Mouse (Mus musculus) embryonic facial prominence, embryonic 13.5 days (tissue): ENCODE data around the gene Adgrb3. TPM values are rescaled to one million over a fixed set of nuclear protein-coding genes. Genes with fewer than 3 reads are reported as not detected.
A peak's percentile ranks its signal among the peaks of the same experiment; 100 is the strongest.

ENCODE experiments used
- ATAC-seq: fragments of 200-750 bp; cut with Nextera tagmentation; 2 replicates; pipeline ENCODE4 v1.8.0; 2017; ENCODE audit warnings: low read depth; ENCODE audit not compliant: insufficient number of reproducible peaks, insufficient read depth, low FRiP score, low TSS enrichment
- H3K27ac ChIP-seq: fragments of 300-500 bp; sonication (generic); 2 replicates; pipeline ENCODE4 v1.5.1; 2015; ENCODE audit warnings: moderate library complexity, mild to moderate bottlenecking, inconsistent platforms
- H3K27me3 ChIP-seq: fragments of 300-500 bp; sonication (generic); 2 replicates; pipeline ENCODE4 v1.6.1; 2015; ENCODE audit warnings: mild to moderate bottlenecking, inconsistent platforms
- H3K36me3 ChIP-seq: fragments of 300-500 bp; sonication (generic); 2 replicates; pipeline ENCODE4 v1.6.1; 2015; ENCODE audit warnings: mild to moderate bottlenecking, inconsistent platforms
- H3K4me1 ChIP-seq: fragments of 300-500 bp; sonication (generic); 2 replicates; pipeline ENCODE4 v1.6.1; 2015; ENCODE audit warnings: inconsistent platforms
- H3K4me2 ChIP-seq: fragments of 300-500 bp; sonication (generic); 2 replicates; pipeline ENCODE4 v1.6.1; 2015; ENCODE audit warnings: moderate library complexity, mild to moderate bottlenecking, inconsistent platforms
- H3K4me3 ChIP-seq: fragments of 300-500 bp; sonication (generic); 2 replicates; pipeline ENCODE4 v1.5.1; 2015; ENCODE audit warnings: mild to moderate bottlenecking, inconsistent platforms
- H3K9ac ChIP-seq: fragments of 300-500 bp; sonication (generic); 2 replicates; pipeline ENCODE4 v1.6.1; 2015; ENCODE audit warnings: mild to moderate bottlenecking, inconsistent platforms
- H3K9me3 ChIP-seq: fragments of 300-500 bp; sonication (generic); 2 replicates; pipeline ENCODE4 v1.6.1; 2016; ENCODE audit warnings: inconsistent platforms
- WGBS: fragments of 180-500 bp; shearing (Covaris S2); methylation state at CpG from one replicate; pipeline ENCODE4 v1.1.7; 2015; ENCODE audit warnings: mixed read lengths; 5-methylcytosine and 5-hydroxymethylcytosine counted together
- polyA plus RNA-seq: library from polyadenylated mRNA; unstranded; fragments of >200 nt; fragmentation: Nextera tagmentation; extraction: Ambion mirVana; gene quantifications from 2 replicates; pipeline ENCODE4 v1.2.1, GENCODE M21; 2015

The Adgrb3 gene
- polyA plus RNA-seq, 1 experiment from 2014 or later, result 1.7 TPM

DNA sequence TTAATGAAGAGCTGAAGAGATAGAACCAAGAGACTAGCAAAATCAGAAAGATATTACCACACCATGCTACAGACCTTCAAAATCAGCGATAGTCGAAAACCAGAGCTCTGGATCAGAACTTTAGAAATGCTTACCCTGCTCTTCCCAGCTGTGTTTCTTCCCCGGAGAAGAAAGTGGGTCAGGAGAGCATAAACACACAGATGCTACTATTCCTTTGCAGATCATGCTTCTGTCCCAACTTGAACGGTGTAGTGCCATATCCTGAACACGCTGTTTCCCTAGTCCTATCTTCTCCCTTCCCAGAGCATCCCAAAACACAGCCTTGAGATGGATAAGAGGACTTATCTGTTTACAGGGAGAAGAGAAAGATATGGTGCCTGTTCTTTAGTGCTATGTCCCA is 662.4 kb downstream of the Adgrb3 start:
- WGBS, result 91% methylated on average over 5 of the region's 5 CpGs

DNA sequence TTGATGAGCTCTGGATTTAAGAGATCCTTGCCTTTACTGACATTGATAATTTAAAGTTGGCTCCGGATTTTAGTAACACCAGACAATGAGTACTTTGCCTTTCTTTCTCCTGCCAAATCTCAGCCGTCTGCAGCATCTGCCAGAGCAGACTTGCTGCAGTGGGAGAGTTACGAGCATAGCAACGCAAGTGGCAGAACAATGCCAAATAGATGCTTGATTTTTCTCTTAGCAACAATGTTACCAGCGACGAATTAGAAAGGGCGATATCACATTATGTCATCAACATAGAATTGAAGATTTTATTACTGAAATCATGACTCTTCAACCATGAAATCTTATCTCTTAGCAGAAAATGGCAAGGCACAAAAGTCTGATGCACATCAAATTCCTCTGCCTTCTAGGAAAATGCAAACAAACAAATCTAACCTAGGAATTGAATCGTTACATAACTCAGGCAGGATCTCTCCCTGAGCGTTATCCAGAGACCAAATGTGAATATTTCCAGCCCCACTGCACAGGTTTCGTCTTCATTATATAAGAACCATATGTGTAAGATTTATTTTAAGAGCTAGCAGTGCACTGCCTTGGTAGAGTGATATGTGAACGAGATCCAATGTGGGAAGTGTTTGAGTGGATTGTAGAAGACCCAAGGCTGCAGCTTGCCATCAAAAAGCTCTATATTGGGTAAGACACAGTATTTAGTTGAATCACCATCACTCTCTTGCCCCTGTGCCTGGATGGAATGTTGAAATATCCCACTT is 663.3 kb downstream of the Adgrb3 start:
- Histone ChIP-seq H3K4me1 (no peaks in the 10 kb centered on the region), H3K27ac (no peak overlapping the region), H3K4me3 (no peak overlapping the region), H3K9ac (no peak overlapping the region), H3K4me2 (no peak overlapping the region), H3K27me3 (no peaks in the 10 kb centered on the region), H3K36me3 (no peaks in the 10 kb centered on the region), H3K9me3 (no peaks in the 10 kb centered on the region)
- 46% methylated on average over 11 of the region's 11 CpGs for WGBS
- no peak for ATAC-seq

More for the DNA sequence above, 662.4 kb downstream of the Adgrb3 start:
- Histone ChIP-seq H3K36me3 (no peaks in the 10 kb centered on the region), H3K9ac (no peak overlapping the region), H3K27ac (no peak overlapping the region), H3K4me1 (no peaks in the 10 kb centered on the region), H3K27me3 (no peaks in the 10 kb centered on the region), H3K9me3 (no peaks in the 10 kb centered on the region), H3K4me2 (no peak overlapping the region), H3K4me3 (no peak overlapping the region)
- no peak for ATAC-seq

DNA sequence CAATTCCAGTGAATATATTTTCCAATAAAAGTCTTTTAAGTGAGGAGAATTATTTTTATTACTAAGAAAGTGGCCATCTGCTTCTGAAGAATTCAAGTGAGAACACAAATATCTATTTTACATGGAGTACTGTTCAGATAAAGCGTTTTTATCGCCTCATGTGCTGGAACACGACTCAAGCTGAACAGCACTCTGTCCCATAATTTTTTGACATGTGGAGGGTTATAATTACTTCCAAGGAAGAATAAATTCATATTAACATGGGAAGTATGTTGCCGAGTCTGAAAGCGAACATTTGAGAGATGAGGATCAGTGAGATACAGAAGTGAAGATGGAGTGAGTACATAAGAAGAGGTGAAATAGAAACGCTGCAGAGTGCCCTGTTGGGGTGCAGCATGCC is 665.9 kb downstream of the Adgrb3 start:
- no peak overlapping the region for H3K4me2 ChIP-seq
- H3K27me3 ChIP-seq, result no peaks in the 10 kb centered on the region
- H3K27ac ChIP-seq, result no peak overlapping the region
- 84% methylated on average over 6 of the region's 6 CpGs for WGBS
- no peaks in the 10 kb centered on the region for H3K36me3 ChIP-seq
- no peak for ATAC-seq
- no peak overlapping the region for H3K9ac ChIP-seq
- H3K4me3 ChIP-seq, result no peak overlapping the region
- no peaks in the 10 kb centered on the region for H3K4me1 ChIP-seq
- no peaks in the 10 kb centered on the region for H3K9me3 ChIP-seq

DNA sequence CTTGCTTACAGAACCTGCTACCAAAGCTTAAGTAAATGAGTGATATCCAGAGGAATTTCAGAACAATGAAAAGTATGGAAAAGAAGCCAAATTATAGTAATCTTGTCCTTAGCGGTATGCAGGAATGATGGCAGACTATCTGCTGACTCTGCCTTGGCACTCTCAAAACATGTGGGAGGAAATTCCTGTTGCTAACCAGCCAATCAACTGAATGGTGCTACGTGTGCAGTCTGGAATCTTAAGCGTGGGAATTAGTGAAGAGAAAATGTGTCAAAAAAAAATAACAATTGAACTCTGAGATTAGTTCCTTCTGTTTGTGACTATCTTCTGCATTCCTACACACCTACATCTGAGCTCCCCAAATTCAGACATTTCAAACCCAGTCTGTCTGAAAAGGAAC is 683.3 kb downstream of the Adgrb3 start:
- Histone ChIP-seq H3K9me3 (no peaks in the 10 kb centered on the region), H3K4me3 (no peak overlapping the region), H3K36me3 (no peaks in the 10 kb centered on the region), H3K9ac (no peak overlapping the region), H3K27ac (no peak overlapping the region), H3K4me2 (no peak overlapping the region), H3K27me3 (no peaks in the 10 kb centered on the region), H3K4me1 (no peaks in the 10 kb centered on the region)
- 68% methylated on average over 3 of the region's 3 CpGs for WGBS
- no peak for ATAC-seq

DNA sequence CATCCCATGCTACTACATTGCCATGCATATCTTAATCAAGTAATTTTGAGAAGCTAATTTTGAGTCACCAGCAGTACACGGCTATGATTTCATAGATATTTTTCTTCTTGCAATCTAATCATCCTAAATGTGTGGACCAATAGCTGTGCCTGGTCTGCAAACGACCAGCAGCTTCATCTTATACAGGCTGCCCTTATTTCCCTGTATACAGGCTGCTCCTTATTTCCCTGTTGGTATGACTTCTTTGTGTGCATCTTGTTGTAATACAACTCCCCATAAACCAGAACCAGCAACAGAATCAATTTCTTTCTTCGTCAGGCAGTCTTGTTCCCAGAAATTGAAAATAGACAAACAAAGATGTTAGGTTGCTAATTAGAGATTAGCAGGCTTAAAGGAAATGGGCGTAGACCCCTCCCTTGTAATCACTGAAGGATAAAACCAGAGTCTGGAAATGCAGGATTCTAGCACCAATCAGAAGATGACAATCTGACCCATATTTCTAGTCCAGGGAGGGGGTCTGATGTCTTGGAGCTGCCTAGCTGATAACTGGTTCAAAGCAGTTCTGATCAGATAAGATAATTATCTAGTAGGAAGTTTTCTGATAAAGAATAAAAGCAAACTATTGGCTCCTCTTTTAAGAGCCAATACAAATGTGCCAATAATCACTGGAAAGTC is 697.2 kb downstream of the Adgrb3 start:
- no peak overlapping the region for H3K4me2 ChIP-seq
- no peak overlapping the region for H3K9ac ChIP-seq
- ATAC-seq, result no peak
- no peaks in the 10 kb centered on the region for H3K27me3 ChIP-seq
- H3K9me3 ChIP-seq, result no peaks in the 10 kb centered on the region
- no peak overlapping the region for H3K27ac ChIP-seq
- H3K4me1 ChIP-seq, result no peaks in the 10 kb centered on the region
- 46% methylated on average over 4 of the region's 4 CpGs for WGBS
- no peak overlapping the region for H3K4me3 ChIP-seq
- no peaks in the 10 kb centered on the region for H3K36me3 ChIP-seq

DNA sequence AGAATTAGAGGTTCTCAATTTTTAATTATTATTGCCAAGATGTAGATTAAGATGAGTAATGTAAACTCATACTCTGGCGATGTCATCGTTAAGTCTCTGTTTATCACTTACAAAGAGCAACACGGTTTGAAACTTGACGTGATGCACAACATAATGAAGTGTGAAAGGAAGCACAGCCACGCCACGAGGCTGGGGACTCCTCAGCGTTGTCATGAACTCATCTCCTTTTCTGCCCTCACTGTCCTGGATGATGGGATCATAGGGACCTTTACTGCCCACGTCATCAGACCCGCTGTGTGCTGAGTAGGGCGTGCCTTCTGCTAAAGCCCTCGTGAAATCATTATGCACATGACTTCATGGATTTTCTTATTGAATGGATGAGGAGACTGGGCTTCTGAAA is 714.0 kb downstream of the Adgrb3 start:
- Histone ChIP-seq H3K27ac (no peak overlapping the region), H3K9me3 (no peaks in the 10 kb centered on the region), H3K9ac (no peak overlapping the region), H3K4me3 (no peak overlapping the region), H3K27me3 (no peaks in the 10 kb centered on the region), H3K4me1 (no peaks in the 10 kb centered on the region), H3K4me2 (no peak overlapping the region), H3K36me3 (no peaks in the 10 kb centered on the region)
- 83% methylated on average over 11 of the region's 11 CpGs for WGBS
- ATAC-seq, result no peak

DNA sequence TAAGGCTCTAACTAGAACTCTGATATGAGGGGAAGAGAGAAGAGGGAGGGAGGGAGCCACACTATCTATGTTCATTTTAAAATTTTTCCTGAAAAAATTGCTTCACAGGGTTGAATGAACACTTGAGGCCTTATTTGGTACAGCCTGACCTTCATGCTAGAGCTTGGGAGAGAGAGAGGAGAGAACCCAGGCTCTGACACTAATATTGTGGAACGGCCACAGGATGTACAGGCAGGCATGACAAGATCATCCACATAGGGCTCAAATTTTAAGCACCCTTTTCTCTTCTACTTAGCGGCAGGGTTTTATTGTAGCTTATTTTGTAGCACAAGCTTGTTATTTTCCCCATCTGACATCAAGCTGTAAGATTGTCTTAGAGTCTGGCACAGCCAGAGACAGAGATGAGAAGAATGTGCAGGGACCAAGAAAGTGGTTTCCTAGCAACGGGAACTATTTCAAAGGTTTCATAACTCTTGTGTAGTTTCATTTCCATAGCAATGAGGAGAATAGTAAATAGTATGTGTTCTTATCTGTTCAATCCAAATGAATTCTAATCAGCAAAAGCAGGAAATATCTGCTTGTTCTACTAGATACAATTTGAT is 721.9 kb downstream of the Adgrb3 start:
- Histone ChIP-seq H3K9ac (no peak overlapping the region), H3K9me3 (no peaks in the 10 kb centered on the region), H3K27me3 (no peaks in the 10 kb centered on the region), H3K36me3 (no peaks in the 10 kb centered on the region), H3K4me3 (no peak overlapping the region), H3K4me1 (no peaks in the 10 kb centered on the region), H3K27ac (no peak overlapping the region), H3K4me2 (no peak overlapping the region)
- WGBS, result 73% methylated on average over 3 of the region's 3 CpGs
- no peak for ATAC-seq

DNA sequence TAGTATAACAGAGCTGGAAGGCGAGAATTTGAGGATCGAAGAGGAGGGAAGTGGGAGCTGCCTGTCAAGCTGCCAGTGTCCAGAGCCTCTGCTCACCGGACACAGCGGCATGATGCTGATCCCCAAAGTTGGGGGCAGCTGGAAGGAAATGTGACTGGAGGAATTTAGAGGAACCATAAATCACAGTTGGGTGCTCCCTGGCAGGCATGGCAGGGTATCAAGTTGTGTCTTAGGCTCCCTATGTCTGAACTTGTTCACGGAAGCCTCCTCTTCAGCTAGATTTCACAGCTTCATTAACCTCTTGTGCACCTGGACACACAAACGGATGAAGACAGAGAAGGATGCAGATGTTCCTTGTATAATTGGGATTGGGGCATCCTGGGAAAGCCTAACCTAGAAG is 722.8 kb downstream of the Adgrb3 start:
- ATAC-seq, result no peak

DNA sequence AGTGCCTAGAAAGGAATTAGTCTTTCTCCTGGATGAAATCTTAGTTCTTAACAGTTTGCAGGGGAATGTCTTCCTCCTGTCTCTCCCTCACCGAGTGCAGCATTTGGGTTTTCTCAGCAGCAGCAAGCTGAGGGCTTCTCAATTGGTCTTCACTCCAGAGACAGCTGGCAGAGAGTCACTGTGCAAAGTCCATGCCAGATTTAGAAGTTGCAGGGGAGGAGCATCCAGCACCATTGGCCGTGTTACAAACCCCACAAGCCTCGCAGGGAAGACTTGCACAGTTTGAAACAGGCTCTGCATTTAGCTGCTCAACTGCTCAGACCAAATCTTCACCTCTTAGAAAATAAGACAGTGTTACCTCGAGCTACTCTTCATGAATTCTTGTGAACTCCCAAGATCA is 724.1 kb downstream of the Adgrb3 start:
- Histone ChIP-seq H3K27ac (no peak overlapping the region), H3K9ac (no peak overlapping the region), H3K9me3 (no peaks in the 10 kb centered on the region), H3K4me3 (no peak overlapping the region), H3K36me3 (no peaks in the 10 kb centered on the region), H3K4me2 (no peak overlapping the region), H3K4me1 (no peaks in the 10 kb centered on the region), H3K27me3 (no peaks in the 10 kb centered on the region)
- WGBS, result 45% methylated on average over 4 of the region's 4 CpGs
- ATAC-seq, result no peak

More for the DNA sequence above, 722.8 kb downstream of the Adgrb3 start:
- Histone ChIP-seq H3K4me2 (no peak overlapping the region), H3K9me3 (no peaks in the 10 kb centered on the region), H3K36me3 (no peaks in the 10 kb centered on the region), H3K9ac (no peak overlapping the region), H3K27ac (no peak overlapping the region), H3K4me3 (no peak overlapping the region), H3K4me1 (no peaks in the 10 kb centered on the region), H3K27me3 (no peaks in the 10 kb centered on the region)
- WGBS, result 78% methylated on average over 6 of the region's 6 CpGs

DNA sequence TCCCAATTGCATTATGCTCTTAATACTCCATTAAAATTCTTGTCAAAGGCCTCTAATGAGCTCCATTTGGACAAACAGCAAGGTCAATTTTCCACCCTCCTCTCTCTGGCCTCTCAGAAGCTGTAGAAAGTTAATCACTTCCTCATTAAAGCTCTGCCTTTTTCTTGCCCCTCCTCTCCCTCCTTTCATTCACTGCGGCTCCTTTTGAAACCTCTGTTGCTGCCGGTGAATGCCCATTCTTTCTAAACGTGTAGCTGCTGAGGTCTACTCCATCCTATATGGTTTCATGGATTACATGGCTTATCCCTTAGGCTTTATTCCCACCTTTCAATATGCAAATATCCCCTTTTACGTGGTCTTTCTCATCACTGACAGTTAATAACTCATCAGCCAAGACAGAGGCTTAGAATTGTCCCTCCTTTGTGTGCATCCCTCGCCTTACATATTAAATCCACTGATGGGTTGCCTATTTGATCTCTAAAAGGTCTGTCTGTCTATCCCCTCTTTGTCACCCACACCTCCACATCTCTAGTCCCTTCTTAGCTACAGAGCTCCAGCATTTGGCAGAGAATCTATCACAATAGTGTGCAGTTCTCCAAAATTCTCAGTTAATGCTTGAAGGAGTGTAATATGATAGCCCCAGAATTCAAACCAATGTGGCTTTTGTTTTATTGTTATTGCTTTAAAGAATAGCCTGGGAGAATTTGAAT is 741.3 kb downstream of the Adgrb3 start:
- H3K27me3 ChIP-seq, result no peaks in the 10 kb centered on the region
- no peaks in the 10 kb centered on the region for H3K9me3 ChIP-seq
- ATAC-seq, result no peak
- no peaks in the 10 kb centered on the region for H3K36me3 ChIP-seq
- H3K4me1 ChIP-seq, result 0 out of 2 replicates have a peak, but pooled peaks cover 9% of the 10 kb centered on the region
- H3K27ac ChIP-seq, result no peak overlapping the region
- WGBS, result 25% methylated on average over 5 of the region's 5 CpGs
- no peak overlapping the region for H3K4me2 ChIP-seq
- H3K9ac ChIP-seq, result no peak overlapping the region
- no peak overlapping the region for H3K4me3 ChIP-seq

DNA sequence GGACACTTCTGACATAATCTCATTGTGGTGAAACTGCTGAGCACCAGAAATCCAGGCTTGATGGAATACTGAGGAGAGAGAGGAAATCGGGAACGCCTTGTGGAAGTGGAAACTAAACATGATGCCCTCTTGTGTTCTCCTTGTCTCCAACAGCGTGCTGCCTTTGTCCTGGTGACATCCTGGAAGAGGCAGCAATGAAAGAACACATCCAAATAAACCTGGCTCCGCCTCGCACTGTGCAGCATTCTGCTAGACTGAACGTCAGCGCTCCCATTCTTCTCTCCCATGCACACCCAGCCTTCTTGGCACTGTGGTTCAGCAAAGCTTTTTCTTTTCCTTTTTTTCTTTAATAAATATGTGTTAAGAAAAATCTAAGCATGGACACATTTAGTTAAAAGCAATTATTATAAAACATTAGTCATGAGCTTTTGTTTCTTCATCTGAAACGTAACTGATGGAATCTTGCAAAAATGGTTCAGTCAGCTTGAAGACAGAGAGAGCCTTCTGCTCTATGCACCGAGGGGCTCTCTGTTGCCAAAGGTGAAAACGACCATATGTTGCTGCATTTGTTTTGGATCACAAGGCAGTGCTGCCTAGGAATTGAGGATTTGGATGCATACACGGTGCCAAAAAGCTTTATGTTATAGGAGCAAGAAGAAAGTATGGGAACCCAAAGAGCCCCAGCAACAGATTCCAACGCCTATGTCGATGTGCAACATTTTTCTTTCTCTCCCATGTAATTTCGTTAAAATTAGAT is 743.7 kb downstream of the Adgrb3 start:
- no peak for ATAC-seq
- Histone ChIP-seq H3K27ac (no peak overlapping the region), H3K9ac (no peak overlapping the region), H3K4me1 (0 out of 2 replicates have a peak, but pooled peaks cover 9% of the 10 kb centered on the region), H3K36me3 (no peaks in the 10 kb centered on the region), H3K27me3 (no peaks in the 10 kb centered on the region), H3K4me2 (0 out of 2 replicates have a peak overlapping the region, but pooled peaks have one; percentile 4), H3K4me3 (no peak overlapping the region), H3K9me3 (no peaks in the 10 kb centered on the region)
- 61% methylated on average over 14 of the region's 14 CpGs for WGBS
